Mouse (Mus musculus): ENCODE results near the gene Ap2s1. TPM values are rescaled to one million over a fixed set of nuclear protein-coding genes. Genes with fewer than 3 reads are reported as not detected.
"Not testable (repeated sequence)": the region's sequence is repeated elsewhere in the genome, so short reads cannot be mapped to it uniquely, and the experiment has no call there.

Ap2s1 gene
- polyA plus RNA-seq, 2 experiments: 271 TPM

DNA sequence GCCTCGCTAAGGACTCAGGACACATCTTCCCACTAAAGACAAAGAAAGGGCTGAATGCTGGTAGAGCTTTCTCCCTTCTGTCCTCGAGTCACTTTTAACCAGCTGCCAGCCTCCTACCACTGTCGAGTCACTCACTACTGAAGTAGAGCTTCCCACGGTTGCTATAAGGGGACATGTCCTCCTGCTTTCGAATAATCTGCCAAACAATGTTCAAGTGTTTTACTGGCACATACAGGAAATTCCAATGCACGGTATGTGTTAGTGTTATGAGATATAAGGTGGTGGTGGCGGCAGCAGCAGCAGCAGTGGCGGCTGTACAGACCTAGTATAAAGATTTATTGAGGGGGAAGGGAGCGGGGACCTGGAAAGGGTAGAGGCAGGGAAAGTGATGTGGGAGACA lies 31.8 kb upstream of the Ap2s1 start:
- DNase-seq (ENCODE audit: low spot score): no peak
- H3K27me3 ChIP-seq (ENCODE audit: control insufficient read depth, insufficient read depth, low read length): no peaks in the 10 kb centered on the region
- no peak overlapping the region for H3K4me3 ChIP-seq (replicated peaks; ENCODE audit: low read length)
- H3K36me3 ChIP-seq (ENCODE audit: control insufficient read depth, insufficient read depth, low read length): no peaks in the 10 kb centered on the region
- H3K9ac ChIP-seq (ENCODE audit: low read depth, low read length, severe bottlenecking): no peak overlapping the region
- H3K27ac ChIP-seq (replicated peaks; ENCODE audit: low read depth, low read length): 0 out of 2 replicates have a peak overlapping the region, but pooled peaks have one; percentile 19
- no peak overlapping the region for H3K4me2 ChIP-seq (replicated peaks; ENCODE audit: low read depth, low read length, severe bottlenecking)
- no peak for TF ChIP-seq POLR2A (IDR thresholded peaks at IDR 0.05; ENCODE audit: borderline replicate concordance, extremely low read depth, insufficient read depth, insufficient read length)
- peaks cover 11% of the 10 kb centered on the region; the same call in 1 of the 2 replicates for H3K4me1 ChIP-seq (ENCODE audit: control insufficient read depth, insufficient read depth, low read length)
- no peak for ATAC-seq (ENCODE audit: low FRiP score, low read depth)
- no peaks in the 10 kb centered on the region for H3K9me3 ChIP-seq (ENCODE audit: control insufficient read depth, low read length)
- WGBS: 16% methylated on average over 9 of the region's 9 CpGs

DNA sequence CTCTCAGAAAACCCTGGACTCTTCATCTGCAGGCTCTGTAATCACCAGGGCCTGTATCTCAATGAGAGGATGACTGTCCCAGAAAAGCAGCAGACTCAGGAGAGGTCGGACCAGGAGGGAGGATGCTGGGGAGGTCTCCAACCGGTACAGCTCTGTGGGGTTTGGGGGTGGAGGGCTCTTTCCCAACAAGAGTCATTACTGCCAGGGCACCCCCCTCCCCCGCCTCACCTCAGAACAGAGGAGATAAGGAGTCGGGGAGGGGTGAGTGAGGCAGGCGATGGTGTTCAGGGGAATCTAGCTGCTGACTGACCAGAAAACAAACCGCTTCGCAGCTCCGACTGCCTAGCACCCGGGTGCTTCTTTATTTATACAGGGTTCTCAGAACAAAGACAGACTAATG lies 30.0 kb upstream of the Ap2s1 start:
- peaks cover 11% of the 10 kb centered on the region; the same call in 1 of the 2 replicates for H3K4me1 ChIP-seq (ENCODE audit: control insufficient read depth, insufficient read depth, low read length)
- no peak overlapping the region for H3K27ac ChIP-seq (replicated peaks; ENCODE audit: low read depth, low read length)
- ATAC-seq (ENCODE audit: low FRiP score, low read depth) (no peak), DNase-seq (ENCODE audit: low spot score) (no peak)
- H3K36me3 ChIP-seq (ENCODE audit: control insufficient read depth, insufficient read depth, low read length): no peaks in the 10 kb centered on the region
- H3K27me3 ChIP-seq (ENCODE audit: control insufficient read depth, insufficient read depth, low read length): no peaks in the 10 kb centered on the region
- H3K9ac ChIP-seq (ENCODE audit: low read depth, low read length, severe bottlenecking): no peak overlapping the region
- no peak for TF ChIP-seq POLR2A (IDR thresholded peaks at IDR 0.05; ENCODE audit: borderline replicate concordance, extremely low read depth, insufficient read depth, insufficient read length)
- no peaks in the 10 kb centered on the region for H3K9me3 ChIP-seq (ENCODE audit: control insufficient read depth, low read length)
- H3K4me3 ChIP-seq (replicated peaks; ENCODE audit: low read length): no peak overlapping the region
- H3K4me2 ChIP-seq (replicated peaks; ENCODE audit: low read depth, low read length, severe bottlenecking): no peak overlapping the region
- 34% methylated on average over 9 of the region's 9 CpGs for WGBS

DNA sequence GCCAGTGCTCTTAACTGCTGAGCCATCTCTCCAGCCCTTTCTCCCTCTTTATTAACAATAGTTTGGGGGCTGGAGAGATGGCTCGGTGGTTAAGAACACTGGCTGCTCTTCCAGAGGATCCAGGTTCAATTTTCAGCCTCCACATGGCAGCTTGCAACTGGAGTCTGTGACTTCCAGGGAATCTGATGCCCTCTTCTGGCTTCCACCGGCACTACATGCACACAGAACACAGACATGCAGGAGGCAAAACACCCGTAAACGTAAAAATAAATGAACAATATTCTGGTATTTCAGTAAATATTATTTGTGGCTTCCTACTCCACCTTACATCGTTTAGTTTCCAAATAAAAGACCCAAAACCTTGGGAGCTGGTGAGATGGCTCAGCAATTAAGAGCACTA lies 27.6 kb upstream of the Ap2s1 start:
- 79% methylated on average over 5 of the region's 5 CpGs for WGBS
- no peak for TF ChIP-seq POLR2A (IDR thresholded peaks at IDR 0.05; ENCODE audit: borderline replicate concordance, extremely low read depth, insufficient read depth, insufficient read length)
- Histone ChIP-seq H3K36me3 (ENCODE audit: control insufficient read depth, insufficient read depth, low read length) (no peaks in the 10 kb centered on the region), H3K4me1 (ENCODE audit: control insufficient read depth, insufficient read depth, low read length) (peaks cover 11% of the 10 kb centered on the region; the same call in 1 of the 2 replicates), H3K9ac (ENCODE audit: low read depth, low read length, severe bottlenecking) (no peak overlapping the region), H3K4me2 (replicated peaks; ENCODE audit: low read depth, low read length, severe bottlenecking) (no peak overlapping the region), H3K27ac (replicated peaks; ENCODE audit: low read depth, low read length) (no peak overlapping the region), H3K4me3 (replicated peaks; ENCODE audit: low read length) (no peak overlapping the region), H3K27me3 (ENCODE audit: control insufficient read depth, insufficient read depth, low read length) (no peaks in the 10 kb centered on the region), H3K9me3 (ENCODE audit: control insufficient read depth, low read length) (no peaks in the 10 kb centered on the region)
- ATAC-seq (ENCODE audit: low FRiP score, low read depth): no peak
- DNase-seq (ENCODE audit: low spot score): no peak

DNA sequence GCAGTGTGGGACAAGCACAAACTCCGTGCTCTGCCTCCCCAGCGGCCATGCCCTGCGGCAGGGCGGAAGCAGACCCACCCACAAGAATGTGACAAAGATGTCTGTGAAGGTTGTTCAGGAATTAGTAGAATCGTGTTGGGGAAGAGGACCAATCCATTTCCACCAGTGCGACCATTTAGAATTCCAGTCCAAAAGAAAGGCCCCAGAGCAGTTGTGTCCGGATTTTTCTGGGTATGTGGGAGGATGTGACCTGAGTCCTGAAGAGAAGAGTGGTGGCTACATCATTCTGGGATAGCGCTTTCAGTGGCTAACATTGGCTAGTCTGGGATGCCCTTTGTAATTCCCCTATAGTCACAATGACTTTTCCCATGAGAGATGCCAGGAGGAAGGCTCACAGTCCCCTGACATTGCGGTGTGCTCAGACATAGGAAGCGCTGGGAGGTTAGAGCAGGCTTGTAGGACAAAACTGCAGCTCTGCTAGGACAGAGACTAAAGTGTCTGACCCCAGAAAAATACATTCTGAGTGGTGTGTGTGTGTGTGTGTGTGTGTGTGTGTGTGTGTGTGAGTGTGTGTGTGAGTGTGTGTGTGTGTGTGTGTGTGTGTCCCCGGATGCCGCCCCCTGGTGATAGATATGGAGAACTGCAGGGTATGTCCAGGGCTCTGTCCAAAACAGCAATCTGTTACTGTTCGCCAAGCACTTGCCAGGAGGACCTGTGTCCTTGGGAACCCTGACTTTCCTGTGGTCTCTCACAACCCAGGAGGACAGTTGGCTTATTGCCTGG lies 25.4 kb upstream of the Ap2s1 start:
- WGBS: 68% methylated on average over 13 of the region's 13 CpGs
- DNase-seq (ENCODE audit: low spot score) (no peak), ATAC-seq (ENCODE audit: low FRiP score, low read depth) (no peak)
- TF ChIP-seq POLR2A (IDR thresholded peaks at IDR 0.05; ENCODE audit: borderline replicate concordance, extremely low read depth, insufficient read depth, insufficient read length): no peak
- Histone ChIP-seq H3K9ac (ENCODE audit: low read depth, low read length, severe bottlenecking) (no peak overlapping the region), H3K27me3 (ENCODE audit: control insufficient read depth, insufficient read depth, low read length) (no peaks in the 10 kb centered on the region), H3K4me2 (replicated peaks; ENCODE audit: low read depth, low read length, severe bottlenecking) (no peak overlapping the region), H3K9me3 (ENCODE audit: control insufficient read depth, low read length) (no peaks in the 10 kb centered on the region), H3K36me3 (ENCODE audit: control insufficient read depth, insufficient read depth, low read length) (no peaks in the 10 kb centered on the region), H3K4me3 (replicated peaks; ENCODE audit: low read length) (no peak overlapping the region), H3K4me1 (ENCODE audit: control insufficient read depth, insufficient read depth, low read length) (no peaks in the 10 kb centered on the region), H3K27ac (replicated peaks; ENCODE audit: low read depth, low read length) (no peak overlapping the region)

DNA sequence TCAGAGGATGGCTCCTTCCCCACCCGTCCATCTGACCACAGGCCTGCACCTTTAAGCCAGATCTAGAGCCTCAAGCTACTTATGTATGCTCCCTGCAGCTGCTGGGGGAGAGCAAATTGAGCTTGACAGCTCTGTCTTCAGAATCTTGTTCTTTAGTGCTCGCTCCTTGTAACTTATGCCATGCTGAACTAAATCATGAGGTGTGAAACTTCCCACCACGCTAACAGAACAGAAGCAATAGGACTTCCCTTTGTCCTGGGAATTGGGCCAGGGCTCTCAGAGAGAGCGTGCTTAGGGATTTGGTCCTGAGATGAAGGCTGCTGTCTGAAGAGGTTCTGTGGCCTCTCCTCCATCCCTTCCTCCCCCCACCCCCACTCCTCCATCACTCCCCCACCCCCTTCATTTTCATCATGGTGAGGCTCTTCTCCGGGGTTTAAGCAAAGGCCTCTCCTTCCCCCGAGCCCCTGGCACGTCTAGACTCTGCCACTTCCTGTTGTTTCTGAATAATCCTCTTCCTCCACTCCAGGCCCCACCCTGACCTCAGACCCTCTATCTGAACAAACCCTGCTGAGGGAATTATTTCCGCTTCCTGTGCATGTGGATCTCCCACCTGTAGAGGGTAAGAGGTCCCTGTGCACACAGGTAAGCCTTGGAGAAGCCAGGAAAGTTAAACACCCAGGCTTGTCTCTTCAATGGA lies 21.6 kb upstream of the Ap2s1 start:
- H3K4me3 ChIP-seq (replicated peaks; ENCODE audit: low read length); H3K9me3 ChIP-seq (ENCODE audit: control insufficient read depth, low read length); H3K4me1 ChIP-seq (ENCODE audit: control insufficient read depth, insufficient read depth, low read length); H3K9ac ChIP-seq (ENCODE audit: low read depth, low read length, severe bottlenecking); H3K4me2 ChIP-seq (replicated peaks; ENCODE audit: low read depth, low read length, severe bottlenecking); H3K27me3 ChIP-seq (ENCODE audit: control insufficient read depth, insufficient read depth, low read length); ATAC-seq (ENCODE audit: low FRiP score, low read depth); DNase-seq (ENCODE audit: low spot score); H3K27ac ChIP-seq (replicated peaks; ENCODE audit: low read depth, low read length); H3K36me3 ChIP-seq (ENCODE audit: control insufficient read depth, insufficient read depth, low read length): not testable (repeated sequence)
- 29% methylated on average over 8 of the region's 8 CpGs for WGBS

All from limb, embryonic 14.5 days (tissue).